Mouse (Mus musculus): ENCODE data around the gene Amy2a2. TPM values are rescaled to one million over a fixed set of nuclear protein-coding genes. Genes with fewer than 3 reads are reported as not detected.

Amy2a2 gene
- polyA plus RNA-seq (2015; fragmentation: Nextera tagmentation; extraction: Ambion mirVana) = 0.03 and 0.04 TPM in 2 replicates

GRCm38 (mm10) chr3:113356558-113356957, at the start of gene Amy2a2:
Amy2a2 (minus strand) TSS chr3:113356658.

DNA sequence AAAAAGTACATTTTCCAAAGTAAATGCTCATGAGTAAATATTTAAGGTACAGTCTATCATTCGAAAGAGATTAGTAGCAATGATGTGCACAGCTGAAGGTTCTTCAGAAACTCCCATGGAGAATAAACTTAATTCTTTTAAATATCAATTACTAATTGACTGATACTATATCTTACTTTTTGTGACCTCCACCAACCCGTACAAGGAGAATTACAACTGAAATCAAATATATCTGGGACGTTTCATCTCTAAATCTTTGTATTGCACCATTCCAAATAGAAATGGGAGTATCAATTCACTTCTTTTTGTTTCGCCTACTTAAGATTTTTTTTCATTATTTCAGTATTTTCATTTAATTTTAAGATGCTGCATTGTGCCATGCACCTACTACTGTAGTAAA, 32.5 kb downstream of the Amy2a2 start, which contains the start of gene Amy2a3:
TSS of gene Amy2a3 (minus strand) at position 101 of the 400 bp plus-strand sequence.

Other genes with a start within 250 kb of the Amy2a2 start
- gene Amy2a5, start 97.8 kb downstream of the Amy2a2 start, polyA plus RNA-seq (2015; fragmentation: Nextera tagmentation; extraction: Ambion mirVana) = 0.48 and 1.5 TPM in 2 replicates
- gene Amy2a4, start 65.2 kb downstream of the Amy2a2 start, polyA plus RNA-seq (2015; fragmentation: Nextera tagmentation; extraction: Ambion mirVana) = 0.03 and 0.04 TPM in 2 replicates
- 0.03 and 0.04 TPM in 2 replicates for gene Amy2a3, start 32.6 kb downstream of the Amy2a2 start, polyA plus RNA-seq (2015; fragmentation: Nextera tagmentation; extraction: Ambion mirVana)
- gene Amy2a1, start 175.8 kb upstream of the Amy2a2 start, polyA plus RNA-seq (2015; fragmentation: Nextera tagmentation; extraction: Ambion mirVana) = 0.19 and 1.3 TPM in 2 replicates